Mouse (Mus musculus) ovary, postnatal 10 days (tissue): ENCODE results near the gene Rbm38.

Experiments used
- DNase-seq: peaks from one replicate; pipeline ENCODE4 v3.0.0; 2022; ENCODE audit warnings: low spot score

Gene Rbm38

DNA sequence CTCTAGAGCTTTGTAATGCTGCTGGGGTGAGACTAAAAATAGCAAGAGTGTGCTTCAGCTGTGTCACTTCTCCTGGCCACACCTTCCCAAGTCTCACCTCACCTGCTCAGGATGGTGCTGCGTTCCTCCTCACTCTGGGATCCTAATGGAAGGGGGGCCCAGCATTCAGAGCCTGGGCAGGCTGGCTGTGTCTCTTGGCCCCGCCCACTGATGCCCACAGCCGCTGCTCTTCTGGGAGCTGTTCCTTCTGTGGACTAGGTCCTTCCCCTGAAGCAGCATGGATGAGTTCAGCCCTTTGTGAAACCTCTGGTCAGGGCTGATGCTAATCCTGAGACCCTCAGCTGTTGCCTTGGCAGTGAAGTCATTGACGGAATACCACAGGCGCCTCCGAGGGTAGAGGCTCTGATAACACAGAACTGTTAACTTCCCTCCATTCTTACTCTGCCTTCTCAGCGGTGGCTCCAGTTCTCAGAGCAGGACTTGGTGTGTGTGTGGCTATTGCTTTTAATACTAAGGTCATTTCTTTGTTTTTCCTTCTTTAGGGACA is 5.5 kb upstream of the Rbm38 start:
- DNase-seq: no peak

DNA sequence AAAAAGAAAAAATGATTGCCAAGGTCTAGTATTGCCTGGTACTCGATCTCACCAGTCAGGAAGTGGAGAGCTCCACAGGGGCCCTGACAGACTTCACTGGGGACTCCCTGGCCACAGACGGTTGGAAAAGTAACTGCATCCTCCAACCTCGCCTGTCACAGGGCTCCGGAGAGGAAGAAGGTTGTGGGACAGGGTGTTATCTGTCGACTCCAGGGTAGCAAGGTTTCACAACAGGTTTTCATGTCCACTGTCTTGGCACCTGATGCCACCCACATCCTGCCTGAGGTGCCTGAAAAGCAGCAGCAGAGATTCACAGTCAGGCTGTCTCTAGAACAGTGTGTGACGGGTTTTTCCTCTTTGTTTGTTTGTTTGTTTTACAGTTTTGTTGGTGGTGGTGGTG is 2.4 kb upstream of the Rbm38 start:
- no peak for DNase-seq

DNA sequence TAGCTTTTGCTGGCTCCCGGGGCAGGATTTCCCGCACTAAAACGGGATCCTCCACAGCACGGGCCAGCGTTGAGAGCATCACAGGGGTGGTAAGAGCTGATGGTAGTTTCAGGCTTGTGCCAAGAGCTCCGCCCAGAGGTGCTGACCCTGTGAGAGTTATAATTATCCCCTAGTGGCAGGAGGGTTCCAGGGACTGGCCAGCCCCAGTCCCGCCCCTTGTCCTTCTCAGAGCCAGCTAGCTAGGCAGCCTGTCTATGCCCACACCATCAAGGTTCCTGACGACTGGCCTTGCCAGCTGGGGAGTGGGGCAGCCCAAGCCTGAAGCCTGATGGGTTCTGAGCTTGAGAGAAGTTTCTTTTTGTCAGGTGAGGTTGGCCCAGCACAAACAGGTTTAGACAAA is 1.7 kb upstream of the Rbm38 start:
- no peak for DNase-seq

DNA sequence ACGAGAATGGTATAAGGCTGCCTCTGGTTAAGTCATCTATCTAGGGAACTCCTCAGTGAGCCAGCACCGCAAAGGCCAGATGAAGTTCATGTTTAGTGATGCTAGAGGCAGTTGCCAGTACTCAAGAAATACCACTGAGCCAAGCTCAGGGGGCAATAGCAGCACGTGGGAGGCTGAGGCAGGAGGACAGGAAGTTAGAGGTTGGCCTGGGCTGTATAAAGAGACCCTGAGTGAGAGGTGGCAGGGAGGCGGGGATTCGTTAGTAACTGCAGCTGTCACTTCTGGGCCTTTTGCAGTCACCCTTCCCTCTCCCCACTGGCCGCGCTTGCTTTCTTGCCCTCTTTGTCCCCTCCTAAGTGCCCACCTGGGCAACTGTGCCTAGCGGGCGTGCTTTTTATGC is 976 bp upstream of the Rbm38 start:
- DNase-seq: no peak

DNA sequence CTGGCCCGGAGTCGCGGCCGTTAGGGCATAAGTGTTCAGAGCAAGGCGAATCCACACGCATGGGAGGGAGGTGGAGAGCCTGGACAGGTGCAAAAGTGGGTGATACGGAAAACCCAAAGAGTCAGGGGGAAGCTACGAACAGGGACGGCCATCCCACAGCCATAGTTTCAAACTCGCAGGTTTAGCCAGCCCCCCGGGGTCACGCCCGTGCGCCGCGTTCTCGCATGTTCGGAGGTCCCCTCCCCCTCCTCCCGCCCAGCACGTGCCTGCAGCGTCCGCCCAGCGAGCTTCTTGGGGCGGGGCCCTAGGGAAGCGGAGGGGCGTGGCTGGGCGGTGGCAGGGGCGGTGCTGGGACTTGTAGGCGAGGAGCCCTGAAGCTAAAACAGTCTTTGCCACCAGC is 508 bp upstream of the Rbm38 start:
- peak; percentile 52 for DNase-seq

DNA sequence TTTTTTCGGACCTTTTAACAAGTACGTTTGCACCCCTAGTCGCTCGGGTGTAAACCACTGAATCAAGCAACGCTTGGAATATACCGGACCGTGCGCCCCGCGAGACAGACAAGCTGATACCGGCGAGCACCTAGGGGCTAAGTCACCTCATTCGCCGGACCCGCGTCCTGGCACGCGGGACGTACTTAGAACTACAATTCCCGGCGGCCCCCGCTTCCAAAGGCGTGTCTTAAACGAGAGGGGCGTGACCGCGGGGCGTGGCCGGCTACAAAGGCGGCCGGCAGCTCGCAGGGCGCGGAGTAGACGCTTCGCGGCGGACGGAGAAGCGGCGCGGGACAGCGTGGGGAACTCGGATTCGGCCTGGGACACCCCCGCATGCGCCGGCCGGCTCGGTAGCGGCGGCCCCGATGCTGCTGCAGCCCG is 1.3 kb downstream of the Rbm38 start:
- DNase-seq: peak; percentile 78

DNA sequence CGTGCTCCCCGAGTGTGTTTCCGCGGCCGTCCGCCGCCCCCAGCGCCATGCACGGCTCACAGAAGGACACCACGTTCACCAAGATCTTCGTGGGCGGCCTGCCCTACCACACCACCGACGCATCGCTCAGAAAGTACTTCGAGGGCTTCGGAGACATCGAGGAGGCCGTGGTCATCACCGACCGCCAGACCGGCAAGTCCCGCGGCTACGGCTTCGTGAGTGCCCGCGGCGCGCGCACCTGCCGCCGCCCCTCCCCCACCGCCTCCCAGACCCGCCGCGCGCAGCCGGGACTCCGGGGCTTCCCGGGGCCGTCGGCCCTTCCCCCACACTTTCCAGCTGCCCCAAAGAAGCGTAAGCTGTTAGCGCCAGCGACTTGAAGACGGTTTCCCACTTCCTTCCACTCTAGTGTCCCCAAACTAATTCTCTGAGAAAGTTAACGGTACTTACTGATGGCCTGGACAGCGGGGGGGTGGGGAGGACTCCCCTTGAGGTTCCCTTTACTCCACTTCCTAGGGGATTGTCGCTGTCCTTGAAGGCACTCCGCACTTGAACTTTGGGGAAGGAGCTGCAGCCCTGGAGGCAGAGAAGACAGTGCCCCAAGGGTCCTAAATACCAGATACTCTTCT is 1.9 kb downstream of the Rbm38 start:
- DNase-seq: no peak

DNA sequence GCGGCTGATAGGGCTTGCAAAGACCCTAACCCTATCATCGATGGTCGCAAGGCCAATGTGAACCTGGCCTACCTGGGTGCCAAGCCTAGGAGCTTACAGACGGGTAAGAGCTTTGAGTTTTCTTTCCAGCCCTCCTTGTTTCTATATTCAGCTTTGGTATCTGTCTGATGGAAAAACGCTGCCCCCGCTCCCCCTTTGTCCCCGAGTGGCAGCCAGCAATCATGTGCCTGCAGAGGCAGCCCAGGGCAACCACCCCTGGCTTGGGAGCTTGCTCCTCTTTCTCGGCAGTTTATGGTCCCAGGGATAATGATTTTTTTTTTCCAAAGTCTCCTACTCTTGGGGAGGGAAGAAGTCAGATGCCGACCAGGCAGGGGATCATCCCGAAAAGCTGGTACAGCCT is 2.5 kb downstream of the Rbm38 start:
- DNase-seq: no peak

DNA sequence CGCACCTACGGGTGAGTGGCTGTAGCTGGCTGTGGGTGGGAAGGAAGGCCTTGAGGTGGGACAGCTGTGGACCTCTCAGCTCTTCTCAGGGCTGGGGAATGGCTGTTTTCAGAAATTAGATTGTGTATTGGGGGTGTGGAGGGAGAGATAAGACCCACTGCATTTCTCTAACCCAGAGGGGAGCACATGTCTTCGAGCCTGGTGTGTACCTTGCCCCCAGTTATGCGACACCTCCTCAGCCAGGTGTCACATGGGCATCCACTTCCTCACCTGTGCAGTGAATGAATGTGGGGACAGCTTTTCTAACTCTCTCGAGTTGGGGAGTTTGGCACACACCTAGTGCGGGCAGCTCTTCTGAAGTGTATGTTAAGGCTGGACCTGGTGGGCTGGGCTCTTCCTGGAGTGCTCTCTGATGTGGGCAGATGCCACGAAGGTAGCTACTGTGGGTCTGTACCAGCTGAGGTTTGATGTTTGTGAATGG is 3.1 kb downstream of the Rbm38 start:
- no peak for DNase-seq

DNA sequence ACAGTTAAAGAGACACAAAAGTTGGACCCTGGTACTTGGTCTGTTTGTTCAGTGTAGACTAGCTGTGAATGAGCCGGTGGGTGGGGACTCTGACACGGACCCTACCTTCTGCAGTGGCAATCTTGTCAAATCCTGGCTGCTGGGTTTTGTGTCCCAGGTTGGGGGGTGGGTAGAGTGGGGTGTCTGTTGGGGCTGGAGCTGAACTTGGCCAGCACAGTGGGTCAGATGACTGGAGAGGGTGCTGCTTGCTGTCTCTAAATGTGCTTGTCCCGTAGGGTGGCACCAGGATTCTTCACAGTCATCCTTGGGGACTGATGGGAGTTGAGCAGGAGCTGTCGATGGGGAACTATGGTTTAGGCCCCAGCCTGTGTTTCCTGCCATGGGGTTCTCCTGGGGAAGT is 3.7 kb downstream of the Rbm38 start:
- DNase-seq: no peak

DNA sequence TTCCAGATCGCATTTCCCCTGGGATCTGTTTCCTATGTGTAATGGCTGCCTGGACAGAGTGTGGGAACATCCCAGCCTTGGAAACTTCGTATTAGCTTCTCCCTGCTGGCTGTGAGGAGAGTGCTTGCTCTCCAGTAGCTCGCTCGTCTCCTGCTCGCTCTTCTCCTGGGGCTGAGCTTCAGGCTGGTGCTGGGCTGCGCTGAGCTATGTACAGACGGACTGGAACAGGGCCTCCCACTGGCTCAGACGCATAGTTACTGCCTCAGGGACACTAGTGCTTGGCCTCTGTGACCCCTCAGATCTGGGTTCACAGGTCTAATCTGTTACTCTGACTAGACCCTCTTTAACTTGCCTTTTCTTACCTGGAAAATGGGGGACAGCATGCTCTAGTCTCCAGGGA is 4.1 kb downstream of the Rbm38 start:
- DNase-seq: no peak

DNA sequence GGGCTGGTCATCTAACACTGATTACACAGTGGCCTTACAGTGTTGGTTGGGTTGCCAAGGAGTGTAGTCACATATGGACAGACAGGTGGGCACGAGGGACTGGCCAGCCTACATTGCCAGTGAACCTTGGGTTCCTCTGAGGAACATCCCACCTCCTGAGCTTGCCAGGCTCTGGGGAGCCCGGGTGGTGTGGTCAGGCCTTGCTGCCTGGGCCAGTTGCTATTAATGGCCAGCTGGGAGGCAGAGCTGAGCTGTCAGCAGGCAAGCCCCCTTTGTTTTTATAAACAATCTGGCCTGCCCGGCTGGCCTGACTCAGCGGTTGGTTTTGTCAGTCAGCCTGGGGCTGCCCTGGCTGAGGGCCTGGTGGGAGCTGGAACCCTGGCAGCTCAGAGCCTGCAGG is 4.6 kb downstream of the Rbm38 start:
- no peak for DNase-seq

DNA sequence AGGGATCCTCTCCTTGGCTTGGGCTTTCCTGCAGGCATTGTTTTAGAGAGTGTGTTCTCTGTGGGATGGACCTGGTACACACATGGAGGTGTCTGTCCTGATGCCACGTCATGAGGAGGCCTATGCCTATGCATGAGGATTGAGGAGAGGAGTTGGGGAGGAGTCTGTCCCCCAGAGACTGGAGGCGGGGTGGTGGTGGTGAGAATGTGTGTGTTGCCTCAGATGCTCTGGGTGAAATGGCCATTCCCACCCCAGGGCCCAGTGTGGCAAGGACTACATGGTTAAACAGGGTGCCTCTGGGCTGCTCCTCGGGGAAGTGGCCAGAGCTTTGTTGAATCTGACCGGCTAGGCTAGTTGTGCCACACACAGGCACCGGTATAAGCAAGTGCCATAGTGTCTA is 6.0 kb downstream of the Rbm38 start:
- no peak for DNase-seq

DNA sequence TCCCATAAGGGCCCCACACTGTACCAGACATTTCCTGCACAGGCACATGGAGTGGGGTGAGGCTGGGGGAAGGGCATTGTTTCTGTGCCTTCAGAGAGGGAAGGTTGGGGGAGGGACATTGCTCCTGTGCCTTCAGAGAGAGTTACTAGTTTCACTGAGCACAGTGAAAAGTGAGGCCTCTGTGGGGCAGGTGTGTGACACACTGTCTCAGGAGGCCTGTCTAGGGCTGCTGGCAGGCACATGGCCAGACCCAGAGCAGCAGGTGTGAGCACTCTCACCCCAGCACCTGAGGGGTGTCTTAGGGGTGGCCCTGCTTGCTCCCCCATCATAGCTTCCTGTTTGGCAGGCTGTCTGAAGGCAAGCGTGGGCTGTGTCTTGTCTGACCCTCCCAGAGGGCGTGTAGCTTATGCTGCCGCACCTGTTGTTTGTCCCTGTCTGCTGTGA is 6.4 kb downstream of the Rbm38 start:
- DNase-seq: no peak

DNA sequence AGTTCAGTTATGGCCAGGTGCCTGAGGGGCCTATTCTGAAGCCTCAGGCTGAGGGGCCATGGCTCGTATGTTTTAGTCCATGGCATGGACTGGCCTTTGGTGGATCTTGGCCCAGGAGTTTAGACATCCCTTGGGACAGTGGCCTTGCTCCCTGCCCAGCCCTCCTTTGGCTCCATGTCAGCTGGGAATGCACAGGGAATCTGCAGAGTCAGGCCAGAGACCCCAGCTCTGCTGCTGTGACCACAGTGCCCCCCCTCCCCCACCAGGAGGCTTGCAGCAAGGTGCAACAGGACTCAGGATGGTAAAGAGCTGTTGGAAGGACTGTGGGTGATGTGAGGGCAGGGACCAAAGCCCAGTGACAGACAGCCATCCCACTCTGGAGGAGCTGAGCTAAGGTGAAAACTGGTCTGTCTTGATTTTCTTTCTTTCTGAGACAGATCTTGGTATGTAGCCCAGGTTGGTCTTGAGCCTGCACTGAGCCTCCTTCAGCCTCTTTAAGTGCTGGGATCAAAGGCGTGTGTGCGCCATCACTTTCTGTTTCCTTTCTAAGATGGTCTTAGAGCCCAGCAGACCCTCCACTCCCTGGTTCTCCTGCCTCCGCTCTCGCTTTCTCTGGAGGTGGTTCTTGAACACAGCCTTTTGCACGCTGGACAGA is 7.0 kb downstream of the Rbm38 start:
- no peak for DNase-seq

DNA sequence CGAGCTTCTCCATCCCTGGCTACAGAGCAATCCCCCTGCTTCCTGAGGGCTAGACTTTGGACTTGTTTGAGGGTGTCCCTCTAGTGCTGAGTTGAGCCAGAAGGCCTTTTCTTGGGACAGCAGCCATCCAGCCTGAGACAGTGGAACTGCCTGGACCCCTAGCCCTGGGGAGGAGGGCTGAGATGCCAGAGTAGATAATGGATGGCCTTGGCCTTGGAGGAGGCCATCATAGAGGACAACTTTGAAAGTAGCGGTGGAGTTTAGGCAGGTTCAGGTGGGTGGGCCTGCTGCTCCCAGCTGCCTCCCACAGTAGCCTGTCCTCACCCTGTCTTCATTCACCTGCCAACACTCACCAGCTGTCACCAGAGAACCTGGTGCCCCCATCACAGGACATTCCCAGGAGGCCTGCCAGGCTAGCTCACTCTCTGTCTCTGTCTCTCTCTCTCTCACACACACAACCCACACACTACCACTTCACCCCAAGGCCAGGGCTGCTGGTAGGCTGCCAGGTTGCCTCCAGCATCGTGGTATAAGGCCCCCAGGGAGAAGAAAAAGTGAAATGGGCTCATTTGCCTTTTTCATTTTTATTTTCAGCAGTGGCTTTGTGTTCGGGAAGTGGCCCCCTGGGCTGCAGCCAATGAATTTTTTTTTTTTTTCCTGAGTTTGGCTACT is 7.7 kb downstream of the Rbm38 start:
- DNase-seq: no peak

DNA sequence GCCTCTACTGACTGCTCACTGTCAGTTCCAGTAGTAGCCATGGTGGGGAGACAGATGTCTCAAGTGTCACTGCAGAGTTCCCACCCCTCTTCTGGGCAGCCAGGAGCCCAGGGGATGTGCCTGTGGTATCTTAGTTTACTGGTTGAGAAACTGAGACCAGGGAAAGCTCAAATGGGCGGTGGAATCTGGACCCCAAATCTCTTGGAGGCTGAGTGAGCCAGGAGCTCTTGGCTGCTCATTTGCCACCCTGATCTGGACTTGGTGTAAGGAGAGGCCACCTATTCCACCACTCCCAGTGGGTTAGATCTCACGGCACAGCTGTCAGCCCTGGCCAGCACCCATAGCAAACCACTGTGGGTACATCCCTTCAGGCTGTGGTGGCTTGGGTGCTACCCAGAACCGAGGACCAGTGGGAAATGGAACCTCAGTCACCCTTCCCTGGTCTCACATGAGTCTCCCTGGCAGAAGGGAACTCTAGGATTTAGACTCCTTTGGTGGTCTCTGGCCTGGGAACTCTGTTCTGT is 8.3 kb downstream of the Rbm38 start:
- no peak for DNase-seq

DNA sequence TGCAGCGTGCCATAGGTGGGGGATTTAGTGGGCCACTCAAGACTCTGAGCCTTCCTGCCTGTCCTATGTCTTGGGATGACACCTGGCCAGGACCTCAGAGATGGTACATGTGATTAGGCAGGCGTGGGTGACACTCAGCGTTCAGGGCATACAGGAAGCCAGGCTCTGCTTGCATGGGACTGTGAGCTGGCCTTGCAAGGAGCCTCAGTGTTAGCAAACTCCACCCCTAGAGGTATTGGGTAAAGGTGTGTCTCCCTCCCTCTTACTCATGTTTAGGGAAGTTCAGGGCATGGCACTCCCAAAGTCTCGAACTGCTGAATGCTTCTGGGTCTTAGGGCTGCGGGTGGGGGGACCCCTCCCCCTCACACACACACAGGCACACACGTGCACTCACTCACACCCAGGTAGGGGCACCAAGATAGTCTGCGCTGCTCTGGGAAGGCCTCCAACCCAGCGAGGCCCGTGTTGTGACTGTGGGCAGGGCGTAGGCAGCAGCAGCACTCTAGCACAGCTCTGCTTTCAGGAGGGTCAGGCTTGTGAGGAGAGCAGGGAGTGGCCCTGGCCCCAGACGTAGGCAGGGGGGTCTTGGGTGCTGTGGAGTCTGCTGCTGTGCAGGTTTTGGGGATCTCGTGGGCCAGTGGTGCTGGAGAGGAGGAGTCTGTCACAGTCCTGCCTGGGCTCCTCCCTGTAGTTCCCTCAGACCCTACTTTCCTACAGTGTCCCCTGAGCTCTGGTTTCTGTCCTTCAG is 10.5 kb downstream of the Rbm38 start:
- DNase-seq: no peak

DNA sequence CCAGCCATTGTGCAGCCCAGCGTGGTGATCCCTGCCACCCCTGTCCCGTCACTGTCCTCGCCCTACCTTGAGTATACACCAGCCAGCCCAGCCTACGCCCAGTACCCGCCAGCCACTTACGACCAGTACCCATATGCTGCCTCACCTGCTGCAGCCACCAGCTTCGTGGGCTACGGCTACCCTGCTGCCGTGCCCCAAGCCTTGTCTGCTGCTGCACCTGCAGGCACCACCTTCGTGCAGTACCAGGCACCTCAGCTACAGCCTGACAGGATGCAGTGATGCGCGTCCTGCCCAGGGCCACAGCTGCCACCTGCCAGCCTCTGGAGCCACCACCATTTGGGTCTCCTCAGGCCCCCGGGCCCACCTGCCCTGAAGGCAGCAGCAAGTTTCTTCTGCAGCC is 13.2 kb downstream of the Rbm38 start:
- no peak for DNase-seq

DNA sequence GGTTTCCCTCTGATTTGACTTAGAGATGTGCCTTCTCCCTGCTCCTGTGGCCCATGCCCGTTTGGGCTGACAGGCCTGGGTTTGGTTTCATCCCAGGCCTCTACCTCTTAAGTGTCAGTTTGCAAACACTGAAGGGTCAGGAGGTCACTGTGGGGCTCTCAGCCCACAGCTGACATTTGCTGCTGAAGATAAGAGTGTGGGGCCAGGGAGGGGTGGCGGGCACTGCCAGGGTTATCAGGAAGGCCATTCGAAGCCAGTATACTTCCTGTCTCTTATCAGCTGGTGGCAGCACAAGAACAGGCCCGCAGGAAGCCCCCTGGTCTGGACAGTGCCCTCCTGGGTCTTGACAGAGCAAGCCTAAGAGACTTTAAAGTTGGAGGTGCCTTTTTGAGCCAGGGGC is 14.7 kb downstream of the Rbm38 start:
- DNase-seq: no peak

DNA sequence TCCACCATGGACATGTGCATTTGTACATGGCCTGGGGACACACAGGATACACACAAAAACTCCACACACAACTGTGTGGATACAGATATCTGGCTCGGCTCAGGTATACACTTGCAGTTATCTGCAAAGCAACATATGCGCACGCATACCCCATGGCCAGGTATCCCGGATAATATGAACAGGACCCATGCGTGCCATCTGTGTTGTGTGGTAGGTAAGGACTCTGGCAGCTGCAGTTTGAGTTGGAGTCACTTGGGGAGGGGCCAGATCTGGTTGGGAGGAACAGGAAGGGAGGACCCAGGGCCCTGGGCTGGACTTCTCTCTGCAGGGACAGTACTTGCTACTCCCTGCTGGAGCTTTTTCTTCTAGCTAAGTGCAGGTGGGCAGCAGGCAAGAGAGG is 15.4 kb downstream of the Rbm38 start:
- DNase-seq: no peak

DNA sequence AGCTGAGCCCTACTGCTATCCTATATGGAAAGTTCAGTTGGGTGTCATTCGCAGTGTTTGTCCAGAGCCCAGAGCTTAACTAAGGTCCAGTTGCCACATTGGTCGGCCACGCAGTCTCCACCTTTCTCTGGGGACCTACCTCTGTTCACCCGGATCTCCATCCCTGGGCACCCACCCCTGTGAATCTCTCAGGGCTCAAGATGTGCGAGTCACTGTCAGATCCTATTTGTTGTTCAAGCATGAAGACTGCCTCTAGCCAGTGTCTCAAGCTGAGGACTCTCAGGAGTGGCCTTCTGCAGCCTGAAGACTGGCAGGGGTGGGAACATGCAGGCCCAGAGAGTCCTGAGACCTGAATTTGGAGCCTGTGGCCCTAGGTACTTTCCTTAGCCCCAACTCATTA is 15.8 kb downstream of the Rbm38 start:
- no peak for DNase-seq
